Mouse (Mus musculus) embryonic fibroblast, embryonic 13.5 days (primary cell): ENCODE measurements at regions not wholly inside any gene's neighbourhood (a gene's known extent, or its start where the extent isn't known, plus 50 kb on each side); places are given as distances from the start of the nearest gene placed in this dataset.

Source experiments
- CTCF ChIP-seq: IDR thresholded peaks from 2 replicates; pipeline ENCODE4 v1.5.1; 2011; ENCODE audit warnings: mild to moderate bottlenecking, control low read depth, low read length, moderate library complexity, borderline replicate concordance; ENCODE audit not compliant: insufficient read depth
- POLR2A ChIP-seq: IDR thresholded peaks from 2 replicates; pipeline ENCODE4 v1.6.1; 2011; ENCODE audit warnings: low read depth, mild to moderate bottlenecking, control low read depth, low read length, moderate library complexity

GRCm38 (mm10) chr7:95784523-95784922 is 386.5 kb upstream of the Tenm4 start:
- TF ChIP-seq CTCF (no peak), POLR2A (no peak)
